Mouse (Mus musculus) left cerebral cortex, adult 2 months (tissue): Measurements from ENCODE around the gene Omp. TPM values are rescaled to one million over a fixed set of nuclear protein-coding genes. Genes with fewer than 3 reads are reported as not detected.

Experiments used
- DNase-seq, 2 experiments: peaks; one replicate each; pipeline ENCODE4 v3.0.0; 2021 to 2022; ENCODE audit warnings: low spot score in 2 of 2, mixed read lengths in 1 of 2; ENCODE audit errors: extremely low spot score in 1 of 2
- H3K27ac ChIP-seq: fragments of 200-600 bp; 2 replicates; pipeline ENCODE4 v1.8.1; 2022
- H3K4me3 ChIP-seq: fragments of 200-600 bp; 2 replicates; pipeline ENCODE4 v1.8.1; 2022
- CTCF ChIP-seq: fragments of 200-600 bp; IDR thresholded peaks from 2 replicates; pipeline ENCODE4 v1.8.1; 2022; ENCODE audit warnings: antibody characterized with exemption, mild to moderate bottlenecking, moderate library complexity
- intact Hi-C: fragments of 180-260 bp; cut with DNase I; formaldehyde crosslinking; loops from one replicate; pipeline ENCODE4 v1.15.1; 2025
- total RNA-seq, 2 experiments: library from RNA; stranded (reverse); gene quantifications; 2 replicates each; pipeline ENCODE4 v1.2.3; 2021

Gene Omp
- total RNA-seq, 2 experiments from 2014 or later, result 0.77 to 0.89 TPM

GRCm38 (mm10) chr7:98106272-98106671 is 39.0 kb downstream of the Omp start:
- intact Hi-C loops, result no loop called here
- no peak for DNase-seq
- no peak for TF ChIP-seq CTCF
- Histone ChIP-seq H3K27ac (no peak overlapping the region), H3K4me3 (no peak overlapping the region)

GRCm38 (mm10) chr7:98104481-98105435 is 40.5 kb downstream of the Omp start:
- DNase-seq, result no peak
- TF ChIP-seq CTCF, result no peak
- Histone ChIP-seq H3K27ac (peak overlapping the region; percentile 40; the same call in 1 of the 2 replicates), H3K4me3 (no peak overlapping the region)
- intact Hi-C loops, result no loop called here

GRCm38 (mm10) chr7:98103942-98104292 is 41.4 kb downstream of the Omp start:
- DNase-seq, result no peak
- TF ChIP-seq CTCF, result no peak
- intact Hi-C loops, result loop anchor here (1.0 kb wide), 1 partner anchor 16 kb away; no protein-coding TSS in a partner anchor
- no peak overlapping the region for H3K4me3 ChIP-seq
- H3K27ac ChIP-seq, result no peak overlapping the region; the same call in 1 of the 2 replicates

DNA sequence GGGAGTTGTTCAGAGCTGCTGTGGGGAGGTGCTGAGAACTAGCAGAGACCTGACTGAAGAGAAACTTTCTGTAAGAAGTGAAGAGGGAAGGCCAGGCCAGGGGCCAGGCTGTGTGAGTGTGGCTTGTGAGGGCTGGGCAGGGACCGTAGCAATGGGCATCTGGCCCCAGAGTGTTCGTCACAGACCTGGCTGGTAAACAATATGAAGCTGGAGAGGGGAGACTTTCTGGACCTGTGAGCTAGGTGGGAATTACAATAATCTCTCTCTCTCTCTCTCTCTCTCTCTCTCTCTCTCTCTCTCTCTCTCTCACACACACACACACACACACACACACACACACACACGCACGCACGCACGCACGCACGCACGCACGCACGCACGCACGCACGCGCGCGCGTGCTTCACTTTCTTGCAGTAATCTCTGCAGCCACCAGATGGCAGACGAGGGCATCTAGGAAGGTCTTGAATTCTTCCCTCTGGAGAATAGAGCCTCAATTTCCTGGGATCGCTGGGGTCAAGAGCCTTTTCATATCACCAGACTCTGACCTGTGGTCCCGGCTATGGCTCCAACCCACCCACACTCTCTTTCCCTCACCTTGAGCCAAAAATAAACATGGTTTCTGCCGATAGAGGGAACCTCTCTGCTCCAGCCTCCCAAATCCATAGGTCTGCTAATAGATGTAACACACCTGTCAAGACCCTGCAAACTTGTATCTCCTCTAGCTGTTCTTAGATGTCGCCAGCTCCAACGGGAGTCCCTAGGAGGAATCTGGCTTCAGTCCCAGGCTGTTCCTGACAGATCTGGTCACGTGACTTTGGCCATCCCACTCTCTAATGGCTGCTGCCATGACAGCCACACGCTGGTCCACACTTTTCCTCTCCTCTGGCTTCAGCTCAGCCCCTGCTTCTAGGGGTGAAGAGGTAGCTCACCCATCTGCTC is 42.0 kb downstream of the Omp start:
- intact Hi-C loops, result loop anchor here (1.0 kb wide), 1 partner anchor 17 kb away; no protein-coding TSS in a partner anchor
- peak; percentile 64 for TF ChIP-seq CTCF
- Histone ChIP-seq H3K27ac (peak overlapping the region; percentile 65), H3K4me3 (peak overlapping the region; percentile 35)
- peak; percentile 81 to 85 for DNase-seq

- H3K4me3 ChIP-seq, result no peak overlapping the region
- H3K27ac ChIP-seq, result no peak overlapping the region; the same call in 1 of the 2 replicates
- no peak for TF ChIP-seq CTCF
- DNase-seq, result no peak
- intact Hi-C loops, result no loop called here
Observed at GRCm38 (mm10) chr7:98102488-98102887, 42.8 kb downstream of the Omp start.

DNA sequence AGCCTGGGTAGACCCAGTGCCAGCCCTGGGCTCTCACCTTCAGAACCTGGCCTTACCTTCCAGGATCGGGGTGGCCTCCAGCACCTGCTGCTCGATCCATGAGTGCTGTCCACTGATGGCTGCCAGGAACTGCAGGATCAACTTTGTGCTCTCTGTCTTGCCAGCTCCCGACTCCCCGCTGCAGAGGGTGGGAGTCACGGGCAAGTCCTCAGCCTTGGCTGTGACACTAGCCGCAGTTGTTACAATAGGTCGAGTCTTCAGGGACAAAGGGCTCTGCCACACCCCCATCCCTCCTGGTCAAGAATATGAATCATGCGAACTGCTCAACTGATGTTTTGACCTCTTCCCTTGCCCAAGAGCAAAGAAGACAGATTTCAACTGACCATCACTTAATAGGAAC is 47.7 kb downstream of the Omp start:
- Histone ChIP-seq H3K27ac (no peak overlapping the region), H3K4me3 (no peak overlapping the region)
- no peak for TF ChIP-seq CTCF
- intact Hi-C loops, result no loop called here
- no peak for DNase-seq

DNA sequence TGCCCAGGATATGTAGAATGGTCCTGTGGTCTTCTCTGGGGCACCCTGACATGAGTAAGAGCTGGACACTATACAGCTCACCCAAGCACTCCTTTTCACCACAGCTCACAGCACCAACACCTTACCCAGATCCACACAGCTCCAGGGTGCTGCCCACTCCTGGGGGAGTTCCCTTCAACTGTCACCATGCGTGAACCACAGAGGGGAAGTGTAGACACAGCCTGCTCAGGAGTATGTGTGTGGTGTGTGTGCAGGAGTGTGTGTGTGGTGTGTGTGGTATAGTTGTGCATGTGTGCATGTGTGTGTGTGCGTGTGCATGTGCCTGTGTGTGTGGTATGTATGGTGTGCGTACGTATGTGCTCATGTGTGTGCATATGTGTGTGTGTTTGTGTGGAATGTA is 49.5 kb downstream of the Omp start:
- Histone ChIP-seq H3K27ac (no peak overlapping the region), H3K4me3 (no peak overlapping the region)
- intact Hi-C loops, result no loop called here
- DNase-seq, result no peak
- TF ChIP-seq CTCF, result no peak

Other genes with a start within 250 kb of the Omp start
- not detected for gene Gdpd4, start 225.5 kb downstream of the Omp start, total RNA-seq
- gene Myo7a, start 26.0 kb downstream of the Omp start, total RNA-seq, result 10 to 100 TPM; 12.7 to 15.1 TPM
- 10 to 100 TPM; 30.8 to 36.1 TPM for gene Capn5, start 32.8 kb upstream of the Omp start, total RNA-seq
- under 1 TPM in 1 of 2 experiments, not detected in 1; 0.14 TPM for gene B3gnt6, start 54.0 kb upstream of the Omp start, total RNA-seq
- 10 to 100 TPM; 22.2 to 25.4 TPM for gene Acer3, start 175.7 kb upstream of the Omp start, total RNA-seq
- 1 to 10 TPM; 2.9 to 3.4 TPM for gene Tsku, start 215.8 kb upstream of the Omp start, total RNA-seq